Mouse (Mus musculus) neural tube, embryonic 15.5 days (tissue): ENCODE data around the gene Emp1. TPM values are rescaled to one million over a fixed set of nuclear protein-coding genes. Genes with fewer than 3 reads are reported as not detected.

Source experiments
- ATAC-seq: fragments of 200-750 bp; cut with Nextera tagmentation; 2 replicates; pipeline ENCODE4 v1.8.0; 2017; ENCODE audit warnings: mild to moderate bottlenecking, moderate TSS enrichment, moderate library complexity; ENCODE audit not compliant: low FRiP score
- H3K27ac ChIP-seq: fragments of 300-500 bp; sonication (generic); replicated peaks from 2 replicates; pipeline ENCODE4 v1.5.1; 2015; ENCODE audit warnings: mild to moderate bottlenecking, inconsistent platforms
- H3K27me3 ChIP-seq: fragments of 300-500 bp; sonication (generic); replicated peaks from 2 replicates; pipeline ENCODE4 v1.6.1; 2015; ENCODE audit warnings: inconsistent platforms
- H3K36me3 ChIP-seq: fragments of 300-500 bp; sonication (generic); 2 replicates; pipeline ENCODE4 v1.6.1; 2015; ENCODE audit warnings: inconsistent platforms
- H3K4me1 ChIP-seq: fragments of 300-500 bp; sonication (generic); 2 replicates; pipeline ENCODE4 v1.6.1; 2015; ENCODE audit warnings: inconsistent platforms
- H3K4me2 ChIP-seq: fragments of 300-500 bp; sonication (generic); 2 replicates; pipeline ENCODE4 v1.6.1; 2015; ENCODE audit warnings: inconsistent platforms, mild to moderate bottlenecking, moderate library complexity
- H3K4me3 ChIP-seq: fragments of 300-500 bp; sonication (generic); replicated peaks from 2 replicates; pipeline ENCODE4 v1.5.1; 2015; ENCODE audit warnings: mild to moderate bottlenecking, inconsistent platforms
- H3K9ac ChIP-seq: fragments of 300-500 bp; sonication (generic); replicated peaks from 2 replicates; pipeline ENCODE4 v1.6.1; 2015; ENCODE audit warnings: mild to moderate bottlenecking, inconsistent platforms
- H3K9me3 ChIP-seq: fragments of 300-500 bp; sonication (generic); replicated peaks from 2 replicates; pipeline ENCODE4 v1.6.1; 2016; ENCODE audit warnings: inconsistent platforms
- WGBS: fragments of 180-500 bp; shearing (Covaris S2); methylation state at CpG from one replicate; pipeline ENCODE4 v1.1.7; 2015; ENCODE audit warnings: mixed read lengths; 5-methylcytosine and 5-hydroxymethylcytosine counted together
- polyA plus RNA-seq: library from polyadenylated mRNA; unstranded; fragments of >200 nt; fragmentation: Nextera tagmentation; extraction: Ambion mirVana; gene quantifications from 2 replicates; pipeline ENCODE4 v1.2.1, GENCODE M21; 2015

Gene Emp1
- polyA plus RNA-seq, 1 experiment from 2014 or later: 12.3 TPM

GRCm38 (mm10) chr6:135388711-135389110 lies 26.4 kb downstream of the Emp1 start:
- no peaks in the 10 kb centered on the region for H3K27me3 ChIP-seq
- no peak overlapping the region for H3K9ac ChIP-seq
- H3K4me2 ChIP-seq: no peak overlapping the region
- H3K4me1 ChIP-seq: no peaks in the 10 kb centered on the region
- ATAC-seq: no peak
- H3K27ac ChIP-seq: no peak overlapping the region
- 85% methylated on average over 8 of the region's 8 CpGs for WGBS
- no peaks in the 10 kb centered on the region for H3K36me3 ChIP-seq
- no peak overlapping the region for H3K4me3 ChIP-seq
- no peaks in the 10 kb centered on the region for H3K9me3 ChIP-seq

GRCm38 (mm10) chr6:135390398-135390797 lies 28.1 kb downstream of the Emp1 start:
- Histone ChIP-seq H3K4me1 (no peaks in the 10 kb centered on the region), H3K27ac (no peak overlapping the region), H3K4me2 (no peak overlapping the region), H3K27me3 (no peaks in the 10 kb centered on the region), H3K9me3 (no peaks in the 10 kb centered on the region), H3K9ac (no peak overlapping the region), H3K36me3 (no peaks in the 10 kb centered on the region), H3K4me3 (no peak overlapping the region)
- 77% methylated on average over 3 of the region's 3 CpGs for WGBS
- ATAC-seq: no peak

- H3K4me3 ChIP-seq: no peak overlapping the region
- no peak for ATAC-seq
- H3K9me3 ChIP-seq: no peaks in the 10 kb centered on the region
- H3K4me2 ChIP-seq: no peak overlapping the region
- no peaks in the 10 kb centered on the region for H3K27me3 ChIP-seq
- H3K27ac ChIP-seq: no peak overlapping the region
- no peaks in the 10 kb centered on the region for H3K36me3 ChIP-seq
- H3K4me1 ChIP-seq: no peaks in the 10 kb centered on the region
- no peak overlapping the region for H3K9ac ChIP-seq
- 82% methylated on average over 8 of the region's 8 CpGs for WGBS
Measured at GRCm38 (mm10) chr6:135395375-135395774, 33.0 kb downstream of the Emp1 start.

- Histone ChIP-seq H3K36me3 (no peaks in the 10 kb centered on the region), H3K4me2 (no peak overlapping the region), H3K9me3 (no peaks in the 10 kb centered on the region), H3K9ac (no peak overlapping the region), H3K4me1 (no peaks in the 10 kb centered on the region), H3K4me3 (no peak overlapping the region), H3K27ac (no peak overlapping the region), H3K27me3 (no peaks in the 10 kb centered on the region)
- no peak for ATAC-seq
- 79% methylated on average over 4 of the region's 4 CpGs for whole genome bisulfite sequencing
Measured at GRCm38 (mm10) chr6:135397089-135397488, 34.7 kb downstream of the Emp1 start.

- Histone ChIP-seq H3K4me3 (no peak overlapping the region), H3K27ac (no peak overlapping the region), H3K36me3 (no peaks in the 10 kb centered on the region), H3K9me3 (no peaks in the 10 kb centered on the region), H3K27me3 (no peaks in the 10 kb centered on the region), H3K4me2 (no peak overlapping the region), H3K4me1 (no peaks in the 10 kb centered on the region), H3K9ac (no peak overlapping the region)
- WGBS: 90% methylated on average over 8 of the region's 8 CpGs
- no peak for ATAC-seq
Measured at GRCm38 (mm10) chr6:135397788-135398187, 35.4 kb downstream of the Emp1 start.

- no peaks in the 10 kb centered on the region for H3K27me3 ChIP-seq
- no peak for ATAC-seq
- H3K9ac ChIP-seq: no peak overlapping the region
- no peaks in the 10 kb centered on the region for H3K36me3 ChIP-seq
- H3K27ac ChIP-seq: no peak overlapping the region
- H3K4me2 ChIP-seq: no peak overlapping the region
- H3K4me1 ChIP-seq: no peaks in the 10 kb centered on the region
- no peaks in the 10 kb centered on the region for H3K9me3 ChIP-seq
- WGBS: 77% methylated on average over 5 of the region's 5 CpGs
- no peak overlapping the region for H3K4me3 ChIP-seq
Measured at GRCm38 (mm10) chr6:135398801-135399200, 36.5 kb downstream of the Emp1 start.

GRCm38 (mm10) chr6:135400306-135400705 lies 38.0 kb downstream of the Emp1 start:
- WGBS: 44% methylated on average over 3 of the region's 3 CpGs
- Histone ChIP-seq H3K36me3 (no peaks in the 10 kb centered on the region), H3K4me3 (no peak overlapping the region), H3K27me3 (no peaks in the 10 kb centered on the region), H3K4me2 (no peak overlapping the region), H3K9ac (no peak overlapping the region), H3K27ac (no peak overlapping the region), H3K9me3 (no peaks in the 10 kb centered on the region), H3K4me1 (no peaks in the 10 kb centered on the region)
- ATAC-seq: no peak

GRCm38 (mm10) chr6:135405093-135405492 lies 42.7 kb downstream of the Emp1 start:
- H3K36me3 ChIP-seq: no peaks in the 10 kb centered on the region
- no peak for ATAC-seq
- H3K9ac ChIP-seq: no peak overlapping the region
- no peaks in the 10 kb centered on the region for H3K9me3 ChIP-seq
- no peaks in the 10 kb centered on the region for H3K27me3 ChIP-seq
- 83% methylated on average over 11 of the region's 11 CpGs for WGBS
- no peaks in the 10 kb centered on the region for H3K4me1 ChIP-seq
- no peak overlapping the region for H3K4me2 ChIP-seq
- no peak overlapping the region for H3K27ac ChIP-seq
- no peak overlapping the region for H3K4me3 ChIP-seq

- H3K4me2 ChIP-seq: no peak overlapping the region
- no peaks in the 10 kb centered on the region for H3K9me3 ChIP-seq
- no peaks in the 10 kb centered on the region for H3K4me1 ChIP-seq
- H3K27me3 ChIP-seq: no peaks in the 10 kb centered on the region
- no peak overlapping the region for H3K4me3 ChIP-seq
- no peak overlapping the region for H3K9ac ChIP-seq
- no peak for ATAC-seq
- H3K27ac ChIP-seq: no peak overlapping the region
- H3K36me3 ChIP-seq: no peaks in the 10 kb centered on the region
- 72% methylated on average over 4 of the region's 4 CpGs for WGBS
Measured at GRCm38 (mm10) chr6:135407323-135407722, 45.0 kb downstream of the Emp1 start.

- H3K4me1 ChIP-seq: no peaks in the 10 kb centered on the region
- no peak overlapping the region for H3K4me3 ChIP-seq
- H3K27ac ChIP-seq: no peak overlapping the region
- H3K9ac ChIP-seq: no peak overlapping the region
- no peak overlapping the region for H3K4me2 ChIP-seq
- no peak for ATAC-seq
- H3K36me3 ChIP-seq: no peaks in the 10 kb centered on the region
- WGBS: 85% methylated on average over 10 of the region's 10 CpGs
- no peaks in the 10 kb centered on the region for H3K27me3 ChIP-seq
- H3K9me3 ChIP-seq: no peaks in the 10 kb centered on the region
Measured at GRCm38 (mm10) chr6:135411712-135412319, 49.5 kb downstream of the Emp1 start.

- no peaks in the 10 kb centered on the region for H3K36me3 ChIP-seq
- H3K9ac ChIP-seq: no peak overlapping the region
- H3K27ac ChIP-seq: no peak overlapping the region
- H3K4me1 ChIP-seq: 0 out of 2 replicates have a peak, but pooled peaks cover 2% of the 10 kb centered on the region
- no peak for ATAC-seq
- no peaks in the 10 kb centered on the region for H3K27me3 ChIP-seq
- no peak overlapping the region for H3K4me2 ChIP-seq
- H3K9me3 ChIP-seq: no peaks in the 10 kb centered on the region
- WGBS: 77% methylated on average over 6 of the region's 6 CpGs
- H3K4me3 ChIP-seq: no peak overlapping the region
Measured at GRCm38 (mm10) chr6:135412649-135413048, 50.3 kb downstream of the Emp1 start.

- Histone ChIP-seq H3K27me3 (no peaks in the 10 kb centered on the region), H3K27ac (no peak overlapping the region), H3K36me3 (no peaks in the 10 kb centered on the region), H3K4me1 (0 out of 2 replicates have a peak, but pooled peaks cover 2% of the 10 kb centered on the region), H3K4me3 (no peak overlapping the region), H3K9me3 (no peaks in the 10 kb centered on the region), H3K9ac (no peak overlapping the region), H3K4me2 (no peak overlapping the region)
- ATAC-seq: no peak
- WGBS: 25% methylated on average over 5 of the region's 5 CpGs
Measured at GRCm38 (mm10) chr6:135417459-135417858, 55.1 kb downstream of the Emp1 start.
